Mouse (Mus musculus) brain, embryonic 14.5 days (tissue): Measurements from ENCODE around the gene Tcf7l2. TPM values are rescaled to one million over a fixed set of nuclear protein-coding genes. Genes with fewer than 3 reads are reported as not detected.

Experiments
- DNase-seq: peaks from one replicate; pipeline ENCODE4 v3.0.0-alpha.2; 2011; ENCODE audit warnings: low read depth
- CTCF ChIP-seq: fragments of 200-500 bp; IDR thresholded peaks from 2 replicates; pipeline ENCODE4 v1.5.1; 2012; ENCODE audit warnings: inconsistent platforms, mild to moderate bottlenecking, moderate library complexity, borderline replicate concordance; ENCODE audit not compliant: insufficient read depth, insufficient read length; ENCODE audit errors: extremely low read depth
- POLR2A ChIP-seq: fragments of 200-500 bp; IDR thresholded peaks from 2 replicates; pipeline ENCODE4 v1.6.1; 2012; ENCODE audit warnings: mild to moderate bottlenecking, inconsistent platforms, borderline replicate concordance; ENCODE audit not compliant: poor library complexity, insufficient read depth, insufficient read length, severe bottlenecking; ENCODE audit errors: extremely low read depth
- polyA plus RNA-seq: library from polyadenylated mRNA; depleted of rRNA; stranded (reverse); fragments of >200 nt; gene quantifications from 2 replicates; pipeline ENCODE4 v1.2.3, GENCODE M21; 2012

Gene Tcf7l2
- polyA plus RNA-seq, 1 experiment: 296 TPM

- no peak for TF ChIP-seq CTCF
- TF ChIP-seq POLR2A: no peak
- no peak for DNase-seq
Measured at GRCm38 (mm10) chr19:55806434-55807193, 65.0 kb downstream of the Tcf7l2 start.

DNA sequence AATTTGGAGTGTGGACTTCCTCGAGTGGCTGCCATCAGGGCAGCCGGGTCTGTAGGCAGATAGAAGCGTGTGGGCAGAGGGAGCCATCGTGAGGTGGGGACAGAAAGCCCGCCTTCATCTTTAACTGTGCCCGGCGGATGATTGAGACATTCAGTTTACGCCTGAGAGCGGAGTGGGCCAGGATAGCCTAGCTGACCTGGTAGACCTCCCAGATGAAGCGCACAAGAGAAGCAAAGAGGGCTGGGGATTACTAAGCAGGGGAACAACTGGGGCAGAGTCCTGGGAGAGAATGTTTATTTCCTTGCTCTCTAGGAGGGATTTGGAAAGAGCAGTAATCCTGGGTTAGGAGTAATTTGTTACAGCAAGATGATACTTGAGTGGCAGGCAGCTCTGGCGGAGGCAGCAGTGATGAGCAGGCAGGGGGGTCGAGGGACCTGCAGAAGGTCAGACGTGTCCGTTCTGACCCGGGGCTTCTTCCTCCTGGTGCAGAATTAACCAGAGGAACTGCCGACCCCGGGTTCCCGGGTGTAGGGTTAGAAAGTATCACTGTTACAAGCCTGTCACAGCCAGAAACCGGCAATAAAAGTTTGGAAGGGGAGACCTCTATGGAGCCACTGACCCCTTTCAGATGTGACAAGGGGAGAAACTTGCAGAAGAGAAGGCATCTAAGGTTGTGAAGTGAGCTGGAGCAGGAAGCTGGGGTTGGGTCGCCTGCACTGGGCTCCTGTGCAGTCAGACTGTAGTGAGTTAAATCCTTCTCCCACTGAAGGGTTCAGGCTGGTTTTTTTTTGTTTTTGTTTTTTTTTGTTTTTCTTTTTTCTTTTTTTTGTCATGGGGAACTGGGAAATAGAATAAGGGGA, 65.8 kb downstream of the Tcf7l2 start:
- DNase-seq: no peak
- TF ChIP-seq CTCF (no peak), POLR2A (no peak)

DNA sequence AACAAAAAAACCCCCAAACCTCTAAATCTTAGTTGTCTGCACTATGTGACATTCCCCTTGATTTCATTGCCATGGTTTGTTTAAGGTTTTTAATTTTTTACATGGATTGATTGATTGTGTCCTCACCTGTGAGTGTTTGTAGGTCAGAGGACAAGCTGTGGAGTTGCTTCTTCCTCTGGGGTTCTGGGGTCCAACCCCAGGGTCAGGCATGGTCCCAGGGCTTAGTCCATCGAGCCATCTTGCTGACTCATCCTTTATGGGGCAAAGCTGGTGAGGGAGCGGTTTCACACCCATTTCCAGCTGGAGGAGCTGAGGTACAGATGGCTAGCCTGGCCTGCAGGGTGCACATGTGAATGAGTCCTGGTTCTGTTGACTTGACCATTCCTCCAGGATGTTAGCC, 66.7 kb downstream of the Tcf7l2 start:
- TF ChIP-seq POLR2A (no peak), CTCF (no peak)
- DNase-seq: no peak

DNA sequence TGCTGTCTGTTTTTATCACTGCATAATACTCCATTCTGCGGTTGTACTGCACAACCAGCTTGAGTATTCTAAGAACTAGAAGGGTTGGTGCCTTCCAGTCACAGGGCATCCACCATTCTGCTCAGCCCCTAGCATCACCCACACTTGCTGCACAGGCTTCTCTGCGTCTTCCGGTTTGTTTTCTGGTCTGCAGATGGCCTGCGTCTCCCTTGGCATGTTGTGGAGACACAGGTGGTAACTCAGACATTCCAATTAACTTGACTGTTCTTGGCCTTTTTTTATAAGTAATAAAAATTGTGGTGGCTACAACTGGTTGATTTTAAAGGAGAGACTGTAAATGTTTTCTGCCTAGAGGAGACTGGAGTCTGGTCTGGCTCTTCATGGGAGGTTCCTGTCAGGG, 67.9 kb downstream of the Tcf7l2 start:
- TF ChIP-seq CTCF (no peak), POLR2A (no peak)
- DNase-seq: no peak

DNA sequence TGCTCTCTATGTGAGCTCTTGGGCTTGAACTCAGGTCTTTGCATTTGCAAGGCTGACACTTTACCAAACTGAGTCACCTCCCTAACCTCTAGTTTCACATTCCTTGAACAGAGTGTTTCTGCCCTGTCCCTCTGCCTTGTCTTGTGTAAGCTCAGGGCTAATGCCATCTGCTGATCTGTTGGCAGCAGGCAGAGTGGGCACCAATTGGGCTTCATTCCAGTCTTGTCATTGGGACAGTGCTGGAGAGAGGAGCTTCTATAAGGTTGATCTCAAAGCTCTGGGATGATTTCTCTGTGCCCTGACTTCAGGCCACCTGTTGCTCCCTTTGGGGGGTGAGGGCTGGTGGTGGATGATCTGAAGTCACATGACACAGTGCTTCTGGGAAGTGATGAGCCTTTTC, 70.6 kb downstream of the Tcf7l2 start:
- TF ChIP-seq CTCF: no peak
- no peak for TF ChIP-seq POLR2A
- no peak for DNase-seq

GRCm38 (mm10) chr19:55815010-55815790, 73.6 kb downstream of the Tcf7l2 start:
- DNase-seq: peak; percentile 36
- TF ChIP-seq CTCF: no peak
- TF ChIP-seq POLR2A: no peak

DNA sequence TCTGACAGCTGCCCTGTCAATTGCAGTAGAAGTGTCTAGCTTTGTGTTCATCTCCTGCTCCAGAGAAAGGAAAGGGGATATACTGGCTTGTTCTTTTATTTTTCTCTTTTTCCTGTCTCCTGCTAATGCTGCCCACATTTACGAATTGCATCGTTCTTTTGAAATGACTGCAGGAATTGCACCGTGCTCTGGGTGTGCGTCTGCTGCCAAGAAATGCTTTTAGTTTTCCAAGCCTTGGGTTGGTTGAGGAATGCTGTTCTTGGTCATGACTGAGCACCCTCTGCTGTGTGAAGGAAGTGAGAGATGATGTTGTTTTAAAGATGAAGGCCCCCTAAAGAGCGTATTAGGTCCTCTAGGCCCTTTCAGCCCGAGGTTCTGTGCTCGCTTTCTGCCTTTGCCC, 75.4 kb downstream of the Tcf7l2 start:
- no peak for DNase-seq
- TF ChIP-seq POLR2A (no peak), CTCF (no peak)

DNA sequence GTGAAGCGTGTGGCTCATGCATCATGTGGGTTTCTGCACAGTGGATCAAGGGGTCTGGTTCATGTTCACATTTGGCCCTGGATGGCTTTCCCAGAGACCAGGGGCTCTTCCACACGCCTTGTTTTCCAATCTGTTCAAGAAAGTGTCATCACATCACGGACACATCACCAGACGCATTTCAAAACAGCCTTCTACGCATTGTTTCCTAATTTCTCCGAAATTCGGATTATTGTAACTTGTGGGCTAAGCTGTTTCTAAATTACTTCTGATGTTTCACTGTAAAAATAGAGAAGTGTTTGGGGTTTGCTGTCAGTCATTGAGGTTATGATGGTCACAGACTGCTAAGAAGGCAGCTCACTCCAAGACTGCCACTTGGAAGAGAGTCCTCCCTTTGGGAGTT, 78.6 kb downstream of the Tcf7l2 start:
- DNase-seq: no peak

DNA sequence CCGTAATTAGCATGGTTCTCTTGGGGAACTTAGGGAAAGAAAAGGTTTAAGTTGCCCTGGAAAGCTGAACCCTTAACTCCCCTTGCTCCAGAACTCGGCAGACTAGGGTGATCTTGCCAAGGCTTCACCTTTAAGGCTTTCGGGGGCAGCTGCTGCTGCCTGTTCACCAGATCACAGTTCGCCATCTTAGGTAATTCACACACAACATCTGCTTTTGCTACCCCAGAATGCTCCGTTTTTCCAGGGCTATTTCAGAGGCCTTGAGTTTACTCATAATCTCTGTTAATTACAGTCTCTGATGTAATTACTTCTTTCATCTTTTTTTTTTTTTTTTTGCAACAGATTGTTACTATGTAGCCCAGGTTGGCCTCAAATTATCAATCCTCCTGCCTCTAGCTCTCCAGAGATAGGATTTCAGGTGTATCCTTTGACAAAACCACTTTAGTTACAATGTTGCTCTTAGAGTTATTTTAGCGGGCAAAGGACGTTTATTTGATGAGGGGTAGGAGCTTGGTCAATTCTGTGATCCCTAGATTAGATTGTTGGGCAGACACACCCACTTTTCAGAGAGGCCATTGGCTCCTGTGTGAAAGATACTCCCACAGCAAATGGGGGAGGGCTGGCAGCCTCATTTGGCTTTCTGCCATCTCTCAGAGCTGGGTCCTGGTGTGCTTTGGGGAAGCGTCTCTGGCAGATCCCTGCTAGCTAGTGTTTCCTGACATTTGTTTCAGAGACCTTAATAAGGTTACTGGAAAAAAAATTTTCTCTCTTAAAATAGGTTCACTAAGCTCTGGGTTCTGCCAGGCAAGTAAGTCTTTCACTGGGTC, 83.6 kb downstream of the Tcf7l2 start:
- no peak for TF ChIP-seq POLR2A
- no peak for TF ChIP-seq CTCF
- peak; percentile 74 for DNase-seq

More for the DNA sequence above, 78.6 kb downstream of the Tcf7l2 start:
- TF ChIP-seq POLR2A (no peak), CTCF (no peak)

GRCm38 (mm10) chr19:55825951-55826507, 84.4 kb downstream of the Tcf7l2 start:
- TF ChIP-seq CTCF (no peak), POLR2A (no peak)
- DNase-seq: peak; percentile 83

GRCm38 (mm10) chr19:55827613-55828259, 86.1 kb downstream of the Tcf7l2 start:
- no peak for TF ChIP-seq POLR2A
- no peak for DNase-seq
